Mouse (Mus musculus) heart, embryonic 16.5 days (tissue): ENCODE data around the gene Tigd4. TPM values are rescaled to one million over a fixed set of nuclear protein-coding genes. Genes with fewer than 3 reads are reported as not detected.
A peak's percentile ranks its signal among the peaks of the same experiment; 100 is the strongest.
"Not testable (repeated sequence)": the region's sequence is repeated elsewhere in the genome, so short reads cannot be mapped to it uniquely, and the experiment has no call there.

Experiments used
- ATAC-seq: fragments of 200-750 bp; cut with Nextera tagmentation; replicated peaks from 2 replicates; pipeline ENCODE4 v1.8.0; 2017; ENCODE audit warnings: moderate number of reproducible peaks; ENCODE audit not compliant: insufficient read depth, low FRiP score; ENCODE audit errors: extremely low read depth
- H3K27ac ChIP-seq: fragments of 300-500 bp; sonication (generic); 2 replicates; pipeline ENCODE4 v1.5.1; 2014; ENCODE audit warnings: mild to moderate bottlenecking, low read length, control low read depth, moderate library complexity
- H3K27me3 ChIP-seq: fragments of 300-500 bp; sonication (generic); 2 replicates; pipeline ENCODE4 v1.6.1; 2014; ENCODE audit warnings: low read length, mixed read lengths; ENCODE audit not compliant: control insufficient read depth, insufficient read depth
- H3K36me3 ChIP-seq: fragments of 300-500 bp; sonication (generic); 2 replicates; pipeline ENCODE4 v1.6.1; 2014; ENCODE audit not compliant: control insufficient read depth, insufficient read depth
- H3K4me1 ChIP-seq: fragments of 300-500 bp; sonication (generic); 2 replicates; pipeline ENCODE4 v1.6.1; 2014; ENCODE audit warnings: low read length, mixed read lengths; ENCODE audit not compliant: control insufficient read depth, insufficient read depth
- H3K4me2 ChIP-seq: fragments of 300-500 bp; sonication (generic); 2 replicates; pipeline ENCODE4 v1.6.1; 2014; ENCODE audit warnings: low read depth, mild to moderate bottlenecking, control low read depth, low read length
- H3K4me3 ChIP-seq: fragments of 300-500 bp; sonication (generic); 2 replicates; pipeline ENCODE4 v1.5.1; 2014; ENCODE audit warnings: mild to moderate bottlenecking, control low read depth, low read length
- H3K9ac ChIP-seq: fragments of 300-500 bp; sonication (generic); 2 replicates; pipeline ENCODE4 v1.6.1; 2014; ENCODE audit warnings: low read length, control low read depth
- H3K9me3 ChIP-seq: fragments of 300-500 bp; sonication (generic); replicated peaks from 2 replicates; pipeline ENCODE4 v1.6.1; 2016; ENCODE audit warnings: low read length; ENCODE audit not compliant: control insufficient read depth
- WGBS: fragments of 180-500 bp; shearing (Covaris S2); extraction: QIAGEN DNeasy Blood & Tissue Kit; methylation state at CpG from one replicate; pipeline ENCODE4 v1.1.7; 2014; 5-methylcytosine and 5-hydroxymethylcytosine counted together
- polyA plus RNA-seq: library from polyadenylated mRNA; unstranded; fragments of >200 nt; fragmentation: Nextera tagmentation; extraction: Ambion mirVana; gene quantifications from 2 replicates; pipeline ENCODE4 v1.2.1, GENCODE M21; 2015

The Tigd4 gene
- 0.36 and 0.37 TPM in 2 replicates for polyA plus RNA-seq

- peak within 1 kb of the TSS; percentile 51 for H3K27ac ChIP-seq
- no peak for ATAC-seq
- peaks cover 12% of the 10 kb centered on the region for H3K4me1 ChIP-seq
Observed at GRCm38 (mm10) chr3:84593274-84593673, at the start of gene Tigd4. Gene Tigd4 (plus strand): TSS chr3:84593574.

GRCm38 (mm10) chr3:84547177-84547576, 46.2 kb upstream of the Tigd4 start:
- peaks cover 2% of the 10 kb centered on the region; the same call in 1 of the 2 replicates for H3K36me3 ChIP-seq
- no peak overlapping the region for H3K27ac ChIP-seq
- no peak overlapping the region for H3K4me3 ChIP-seq
- no peaks in the 10 kb centered on the region for H3K27me3 ChIP-seq
- H3K4me1 ChIP-seq = peaks cover 4% of the 10 kb centered on the region
- H3K4me2 ChIP-seq = no peak overlapping the region
- H3K9me3 ChIP-seq = no peaks in the 10 kb centered on the region
- WGBS = 48% methylated on average over 8 of the region's 8 CpGs
- ATAC-seq = no peak
- H3K9ac ChIP-seq = no peak overlapping the region

More at GRCm38 (mm10) chr3:84593274-84593673, at the start of gene Tigd4:
- 58% methylated on average over 2 of the region's 2 CpGs for WGBS
- Histone ChIP-seq H3K9me3 (no peaks in the 10 kb centered on the region), H3K36me3 (no peaks in the 10 kb centered on the region), H3K4me3 (no peak within 1 kb of the TSS), H3K27me3 (no peaks in the 10 kb centered on the region), H3K9ac (no peak within 1 kb of the TSS), H3K4me2 (no peak within 1 kb of the TSS)

- H3K4me1 ChIP-seq = peaks cover 11% of the 10 kb centered on the region
- no peak overlapping the region for H3K4me3 ChIP-seq
- no peak for ATAC-seq
- no peaks in the 10 kb centered on the region for H3K9me3 ChIP-seq
- H3K27me3 ChIP-seq = no peaks in the 10 kb centered on the region
- no peak overlapping the region for H3K4me2 ChIP-seq
- H3K36me3 ChIP-seq = no peaks in the 10 kb centered on the region
- H3K9ac ChIP-seq = no peak overlapping the region
- H3K27ac ChIP-seq = no peak overlapping the region
- WGBS = 75% methylated on average over 3 of the region's 3 CpGs
Observed at GRCm38 (mm10) chr3:84555780-84556179, 37.6 kb upstream of the Tigd4 start.

GRCm38 (mm10) chr3:84558301-84558700, 35.1 kb upstream of the Tigd4 start:
- H3K4me1 ChIP-seq = peaks cover 21% of the 10 kb centered on the region
- H3K4me2 ChIP-seq = no peak overlapping the region
- no peaks in the 10 kb centered on the region for H3K36me3 ChIP-seq
- no peak overlapping the region for H3K9ac ChIP-seq
- no peaks in the 10 kb centered on the region for H3K9me3 ChIP-seq
- WGBS = 94% methylated on average over 3 of the region's 3 CpGs
- no peak overlapping the region for H3K27ac ChIP-seq
- no peaks in the 10 kb centered on the region for H3K27me3 ChIP-seq
- ATAC-seq = no peak
- no peak overlapping the region for H3K4me3 ChIP-seq

GRCm38 (mm10) chr3:84562911-84563310, 30.5 kb upstream of the Tigd4 start:
- H3K4me3 ChIP-seq, H3K36me3 ChIP-seq, H3K9me3 ChIP-seq, H3K27me3 ChIP-seq, H3K9ac ChIP-seq: not testable (repeated sequence)
- peak; percentile 73 for ATAC-seq
- 0 out of 2 replicates have a peak overlapping the region, but pooled peaks have one; percentile 12 for H3K4me2 ChIP-seq
- H3K4me1 ChIP-seq = peaks cover 25% of the 10 kb centered on the region
- WGBS = 43% methylated on average over 2 of the region's 2 CpGs
- H3K27ac ChIP-seq = peak overlapping the region; percentile 67

- H3K27ac ChIP-seq = peak overlapping the region; percentile 61
- 0 out of 2 replicates have a peak, but pooled peaks have one; percentile 37 for ATAC-seq
- WGBS = 47% methylated on average over 4 of the region's 4 CpGs
- H3K9me3 ChIP-seq = no peaks in the 10 kb centered on the region
- H3K27me3 ChIP-seq = no peaks in the 10 kb centered on the region
- no peaks in the 10 kb centered on the region for H3K36me3 ChIP-seq
- H3K4me1 ChIP-seq = peaks cover 25% of the 10 kb centered on the region
- peak overlapping the region; percentile 50 for H3K4me2 ChIP-seq
- H3K4me3 ChIP-seq = no peak overlapping the region
- H3K9ac ChIP-seq = no peak overlapping the region
Observed at GRCm38 (mm10) chr3:84563415-84563814, 30.0 kb upstream of the Tigd4 start.

- no peak for ATAC-seq
- 91% methylated on average over 6 of the region's 6 CpGs for WGBS
- no peaks in the 10 kb centered on the region for H3K36me3 ChIP-seq
- peaks cover 9% of the 10 kb centered on the region for H3K4me1 ChIP-seq
- no peak overlapping the region for H3K4me2 ChIP-seq
- H3K27ac ChIP-seq = no peak overlapping the region
- H3K4me3 ChIP-seq = no peak overlapping the region
- no peaks in the 10 kb centered on the region for H3K9me3 ChIP-seq
- H3K27me3 ChIP-seq = no peaks in the 10 kb centered on the region
- no peak overlapping the region for H3K9ac ChIP-seq
Observed at GRCm38 (mm10) chr3:84568540-84568939, 24.8 kb upstream of the Tigd4 start.

- no peak overlapping the region for H3K9ac ChIP-seq
- no peak for ATAC-seq
- H3K27me3 ChIP-seq = no peaks in the 10 kb centered on the region
- H3K4me3 ChIP-seq = no peak overlapping the region
- H3K27ac ChIP-seq = no peak overlapping the region
- H3K4me1 ChIP-seq = peaks cover 5% of the 10 kb centered on the region; the same call in 1 of the 2 replicates
- H3K9me3 ChIP-seq = no peaks in the 10 kb centered on the region
- 83% methylated on average over 6 of the region's 6 CpGs for WGBS
- H3K4me2 ChIP-seq = no peak overlapping the region
- no peaks in the 10 kb centered on the region for H3K36me3 ChIP-seq
Observed at GRCm38 (mm10) chr3:84569587-84569986, 23.8 kb upstream of the Tigd4 start.

GRCm38 (mm10) chr3:84570501-84570900, 22.9 kb upstream of the Tigd4 start:
- H3K27me3 ChIP-seq = no peaks in the 10 kb centered on the region
- H3K9ac ChIP-seq = no peak overlapping the region
- H3K4me3 ChIP-seq = no peak overlapping the region
- H3K4me1 ChIP-seq = peaks cover 5% of the 10 kb centered on the region; the same call in 1 of the 2 replicates
- H3K4me2 ChIP-seq = no peak overlapping the region
- H3K9me3 ChIP-seq = no peaks in the 10 kb centered on the region
- H3K27ac ChIP-seq = no peak overlapping the region
- no peaks in the 10 kb centered on the region for H3K36me3 ChIP-seq
- WGBS = 61% methylated on average over 3 of the region's 3 CpGs
- no peak for ATAC-seq
